Mouse (Mus musculus) left cerebral cortex, postnatal 10 days (tissue): ENCODE measurements at regions not wholly inside any gene's neighbourhood (a gene's known extent, or its start where the extent isn't known, plus 50 kb on each side); places are given as distances from the start of the nearest gene placed in this dataset.
"Not testable (repeated sequence)": the region's sequence is repeated elsewhere in the genome, so short reads cannot be mapped to it uniquely, and the experiment has no call there.

Experiments
- DNase-seq, 2 experiments: peaks; one replicate each; pipeline ENCODE4 v3.0.0; 2021 to 2022; ENCODE audit warnings: low spot score in 2 of 2, mixed read lengths in 1 of 2; ENCODE audit errors: extremely low spot score in 1 of 2
- intact Hi-C: fragments of 180-260 bp; cut with DNase I; formaldehyde crosslinking; loops from one replicate; pipeline ENCODE4 v1.15.1; 2025

- intact Hi-C loops = no loop called here
- DNase-seq = peak in 1 of 2 experiments; percentile 48
These were observed 1359.3 kb upstream of the A1bg start for GRCm38 (mm10) chr15:62282116-62282515.

GRCm38 (mm10) chr15:62279526-62279925 lies 1356.7 kb upstream of the A1bg start:
- intact Hi-C loops = no loop called here
- DNase-seq = no peak

GRCm38 (mm10) chr15:62274818-62275217 lies 1352.0 kb upstream of the A1bg start:
- no peak for DNase-seq
- intact Hi-C loops = no loop called here

GRCm38 (mm10) chr15:62273855-62274488 lies 1351.2 kb upstream of the A1bg start:
- intact Hi-C loops = no loop called here
- no peak for DNase-seq

- intact Hi-C loops = no loop called here
- DNase-seq = no peak
These were observed 1349.9 kb upstream of the A1bg start for GRCm38 (mm10) chr15:62272755-62273154.

- intact Hi-C loops = no loop called here
- DNase-seq = no peak
These were observed 1348.6 kb upstream of the A1bg start for GRCm38 (mm10) chr15:62271428-62271827.

- intact Hi-C loops = no loop called here
- no peak for DNase-seq
These were observed 1345.4 kb upstream of the A1bg start for GRCm38 (mm10) chr15:62268189-62268588.

GRCm38 (mm10) chr15:62267536-62267935 lies 1344.7 kb upstream of the A1bg start:
- intact Hi-C loops = no loop called here
- DNase-seq = no peak

- no peak for DNase-seq
- intact Hi-C loops = no loop called here
These were observed 1343.2 kb upstream of the A1bg start for GRCm38 (mm10) chr15:62266025-62266424.

GRCm38 (mm10) chr15:62265484-62265937 lies 1342.7 kb upstream of the A1bg start:
- intact Hi-C loops = no loop called here
- no peak for DNase-seq

- intact Hi-C loops = no loop called here
These were observed 1342.2 kb upstream of the A1bg start for GRCm38 (mm10) chr15:62264966-62265365.

GRCm38 (mm10) chr15:62264183-62264582 lies 1341.4 kb upstream of the A1bg start:
- intact Hi-C loops = no loop called here
- DNase-seq = no peak

More at GRCm38 (mm10) chr15:62264966-62265365, 1342.2 kb upstream of the A1bg start:
- no peak for DNase-seq

GRCm38 (mm10) chr15:62262487-62262886 lies 1339.7 kb upstream of the A1bg start:
- no peak for DNase-seq
- intact Hi-C loops = no loop called here

- intact Hi-C loops = no loop called here
- DNase-seq = peak in 1 of 2 experiments; percentile 22
These were observed 1338.7 kb upstream of the A1bg start for GRCm38 (mm10) chr15:62261520-62261919.

GRCm38 (mm10) chr15:62258611-62259010 lies 1335.8 kb upstream of the A1bg start:
- no peak for DNase-seq
- intact Hi-C loops = no loop called here

GRCm38 (mm10) chr15:62257955-62258354 lies 1335.1 kb upstream of the A1bg start:
- peak in 1 of 2 experiments; percentile 42 for DNase-seq

GRCm38 (mm10) chr15:62257110-62257667 lies 1334.4 kb upstream of the A1bg start:
- DNase-seq = no peak
- intact Hi-C loops = no loop called here

More at GRCm38 (mm10) chr15:62257955-62258354, 1335.1 kb upstream of the A1bg start:
- intact Hi-C loops = no loop called here

- intact Hi-C loops = no loop called here
- no peak for DNase-seq
These were observed 1332.8 kb upstream of the A1bg start for GRCm38 (mm10) chr15:62255571-62255970.

GRCm38 (mm10) chr15:62253724-62254123 lies 1330.9 kb upstream of the A1bg start:
- DNase-seq = no peak
- intact Hi-C loops = no loop called here

- DNase-seq, intact Hi-C loops: not testable (repeated sequence)
These were observed 1329.4 kb upstream of the A1bg start for GRCm38 (mm10) chr15:62252078-62252833.
